Mouse (Mus musculus) kidney, adult 2 months (tissue): ENCODE measurements around the gene Chd5. TPM values are rescaled to one million over a fixed set of nuclear protein-coding genes. Genes with fewer than 3 reads are reported as not detected.

Experiments used
- DNase-seq: peaks from one replicate; pipeline ENCODE4 v3.0.0; 2021
- H3K27ac ChIP-seq: fragments of 200-500 bp; 2 replicates; pipeline ENCODE4 v1.5.1; 2012; ENCODE audit warnings: low read depth, low read length, control low read depth, inconsistent platforms; ENCODE audit not compliant: insufficient read depth
- H3K27me3 ChIP-seq: fragments of 200-500 bp; replicated peaks from 2 replicates; pipeline ENCODE4 v1.6.1; 2012; ENCODE audit warnings: mild to moderate bottlenecking, moderate library complexity, low read length, inconsistent platforms; ENCODE audit not compliant: control insufficient read depth, insufficient read depth
- H3K36me3 ChIP-seq: fragments of 200-500 bp; 2 replicates; pipeline ENCODE4 v1.6.1; 2012; ENCODE audit warnings: mild to moderate bottlenecking, moderate library complexity, low read length, inconsistent platforms; ENCODE audit not compliant: control insufficient read depth, insufficient read depth
- H3K4me1 ChIP-seq: fragments of 200-500 bp; 2 replicates; pipeline ENCODE4 v1.6.1; 2011; ENCODE audit warnings: low read length; ENCODE audit not compliant: control insufficient read depth, insufficient read depth
- H3K4me3 ChIP-seq: fragments of 200-500 bp; 2 replicates; pipeline ENCODE4 v1.5.1; 2011; ENCODE audit warnings: mild to moderate bottlenecking, low read depth, low read length, control low read depth; ENCODE audit not compliant: insufficient read depth
- CTCF ChIP-seq: fragments of 200-500 bp; conservative IDR thresholded peaks from 2 replicates; pipeline ENCODE4 v1.5.1; 2011; ENCODE audit warnings: low read depth, mild to moderate bottlenecking, control low read depth, low read length, moderate library complexity, mixed read lengths; ENCODE audit not compliant: insufficient read depth, insufficient read length
- POLR2A ChIP-seq: fragments of 200-500 bp; IDR thresholded peaks from one replicate; pipeline ENCODE4 v1.6.1; 2011; ENCODE audit warnings: low read depth, low read length, control low read depth
- WGBS: fragments of 180-500 bp; shearing (Covaris S2); methylation state at CpG from one replicate; pipeline ENCODE4 v1.1.7; 2018; 5-methylcytosine and 5-hydroxymethylcytosine counted together
- polyA plus RNA-seq: library from polyadenylated mRNA; depleted of rRNA; stranded (reverse); fragments of >200 nt; gene quantifications from 2 replicates; pipeline ENCODE4 v1.2.3, GENCODE M21; 2012

Gene Chd5
- polyA plus RNA-seq, 1 experiment: 0.34 TPM

GRCm38 (mm10) chr4:152304685-152305084 lies 33.8 kb upstream of the Chd5 start:
- TF ChIP-seq POLR2A: no peak
- no peak for TF ChIP-seq CTCF
- WGBS: 92% methylated on average over 6 of the region's 6 CpGs
- Histone ChIP-seq H3K4me1 (peaks cover 10% of the 10 kb centered on the region), H3K4me3 (no peak overlapping the region), H3K36me3 (no peaks in the 10 kb centered on the region), H3K27ac (no peak overlapping the region), H3K27me3 (no peaks in the 10 kb centered on the region)
- no peak for DNase-seq

- Histone ChIP-seq H3K27me3 (no peaks in the 10 kb centered on the region), H3K4me3 (no peak overlapping the region), H3K27ac (no peak overlapping the region), H3K36me3 (no peaks in the 10 kb centered on the region), H3K4me1 (peaks cover 10% of the 10 kb centered on the region)
- no peak for DNase-seq
- no peak for TF ChIP-seq CTCF
- no peak for TF ChIP-seq POLR2A
- WGBS: 76% methylated on average over 6 of the region's 6 CpGs
Observed at GRCm38 (mm10) chr4:152305991-152306390, 32.5 kb upstream of the Chd5 start.

GRCm38 (mm10) chr4:152307542-152307941 lies 30.9 kb upstream of the Chd5 start:
- Histone ChIP-seq H3K4me3 (no peak overlapping the region), H3K27me3 (no peaks in the 10 kb centered on the region), H3K4me1 (peaks cover 8% of the 10 kb centered on the region), H3K36me3 (no peaks in the 10 kb centered on the region), H3K27ac (no peak overlapping the region)
- DNase-seq: no peak
- TF ChIP-seq POLR2A (no peak), CTCF (no peak)
- 84% methylated on average over 9 of the region's 9 CpGs for WGBS

GRCm38 (mm10) chr4:152312186-152312585 lies 26.3 kb upstream of the Chd5 start:
- DNase-seq: no peak
- TF ChIP-seq POLR2A: no peak
- no peak for TF ChIP-seq CTCF
- H3K36me3 ChIP-seq: no peaks in the 10 kb centered on the region
- 14% methylated on average over 14 of the region's 14 CpGs for WGBS
- H3K4me3 ChIP-seq: no peak overlapping the region
- no peak overlapping the region for H3K27ac ChIP-seq
- H3K27me3 ChIP-seq: no peaks in the 10 kb centered on the region; the same call in 1 of the 2 replicates
- H3K4me1 ChIP-seq: peaks cover 5% of the 10 kb centered on the region; the same call in 1 of the 2 replicates

GRCm38 (mm10) chr4:152313211-152313632 lies 25.2 kb upstream of the Chd5 start:
- under 1% methylated on average over 29 of the region's 29 CpGs for WGBS
- peak overlapping the region; percentile 22; the same call in 1 of the 2 replicates for H3K4me3 ChIP-seq
- no peak overlapping the region for H3K27ac ChIP-seq
- TF ChIP-seq CTCF (no peak), POLR2A (no peak)
- H3K27me3 ChIP-seq: no peaks in the 10 kb centered on the region; the same call in 1 of the 2 replicates
- peak; percentile 22 for DNase-seq
- H3K4me1 ChIP-seq: peaks cover 5% of the 10 kb centered on the region; the same call in 1 of the 2 replicates
- no peaks in the 10 kb centered on the region for H3K36me3 ChIP-seq

- Histone ChIP-seq H3K27me3 (no peaks in the 10 kb centered on the region; the same call in 1 of the 2 replicates), H3K27ac (no peak overlapping the region), H3K36me3 (no peaks in the 10 kb centered on the region), H3K4me1 (peaks cover 6% of the 10 kb centered on the region), H3K4me3 (no peak overlapping the region)
- no peak for TF ChIP-seq POLR2A
- no peak; the same call in 1 of the 2 replicates for TF ChIP-seq CTCF
- peak; percentile 23 for DNase-seq
Observed at GRCm38 (mm10) chr4:152313934-152314333, 24.5 kb upstream of the Chd5 start.

- WGBS: 2% methylated on average over 43 of the region's 43 CpGs
- Histone ChIP-seq H3K36me3 (no peaks in the 10 kb centered on the region), H3K27me3 (no peaks in the 10 kb centered on the region; the same call in 1 of the 2 replicates), H3K4me1 (peaks cover 8% of the 10 kb centered on the region), H3K4me3 (no peak overlapping the region), H3K27ac (no peak overlapping the region)
- no peak for TF ChIP-seq CTCF
- no peak for TF ChIP-seq POLR2A
- DNase-seq: no peak
Observed at GRCm38 (mm10) chr4:152315498-152316213, 22.8 kb upstream of the Chd5 start.
